Mouse (Mus musculus) embryonic facial prominence, embryonic 14.5 days (tissue): ENCODE measurements around the gene Hnrnpul2. TPM values are rescaled to one million over a fixed set of nuclear protein-coding genes. Genes with fewer than 3 reads are reported as not detected.

Experiments used
- ATAC-seq: fragments of 200-750 bp; cut with Nextera tagmentation; 2 replicates; pipeline ENCODE4 v1.8.0; 2017; ENCODE audit warnings: low read depth, moderate number of reproducible peaks, moderate TSS enrichment
- DNase-seq: peaks from one replicate; pipeline ENCODE4 v3.0.0-alpha.2; 2015; ENCODE audit warnings: low spot score
- H3K27ac ChIP-seq: fragments of 300-500 bp; sonication (generic); replicated peaks from 2 replicates; pipeline ENCODE4 v1.5.1; 2014; ENCODE audit warnings: low read depth, mild to moderate bottlenecking, low read length, moderate library complexity
- H3K27me3 ChIP-seq: fragments of 300-500 bp; sonication (generic); replicated peaks from 2 replicates; pipeline ENCODE4 v1.6.1; 2014; ENCODE audit warnings: low read length; ENCODE audit not compliant: control insufficient read depth, insufficient read depth
- H3K36me3 ChIP-seq: fragments of 300-500 bp; sonication (generic); 2 replicates; pipeline ENCODE4 v1.6.1; 2014; ENCODE audit warnings: low read length, mixed read lengths; ENCODE audit not compliant: control insufficient read depth, insufficient read depth
- H3K4me1 ChIP-seq: fragments of 300-500 bp; sonication (generic); 2 replicates; pipeline ENCODE4 v1.6.1; 2014; ENCODE audit warnings: antibody characterized with exemption, low read length; ENCODE audit not compliant: control insufficient read depth, insufficient read depth
- H3K4me2 ChIP-seq: fragments of 300-500 bp; sonication (generic); 2 replicates; pipeline ENCODE4 v1.6.1; 2014; ENCODE audit warnings: low read depth, mild to moderate bottlenecking, low read length, moderate library complexity, mixed read lengths
- H3K4me3 ChIP-seq: fragments of 300-500 bp; sonication (generic); 2 replicates; pipeline ENCODE4 v1.5.1; 2014; ENCODE audit warnings: low read depth, mild to moderate bottlenecking, low read length
- H3K9ac ChIP-seq: fragments of 300-500 bp; sonication (generic); 2 replicates; pipeline ENCODE4 v1.6.1; 2014; ENCODE audit warnings: low read depth, mild to moderate bottlenecking, low read length, moderate library complexity, mixed read lengths
- H3K9me3 ChIP-seq: fragments of 300-500 bp; sonication (generic); 2 replicates; pipeline ENCODE4 v1.6.1; 2016; ENCODE audit warnings: low read length; ENCODE audit not compliant: control insufficient read depth
- WGBS: fragments of 180-500 bp; shearing (Covaris S2); extraction: QIAGEN DNeasy Blood & Tissue Kit; methylation state at CpG from one replicate; pipeline ENCODE4 v1.1.7; 2014; 5-methylcytosine and 5-hydroxymethylcytosine counted together
- polyA plus RNA-seq: library from polyadenylated mRNA; unstranded; fragments of >200 nt; fragmentation: Nextera tagmentation; extraction: Ambion mirVana; gene quantifications from 2 replicates; pipeline ENCODE4 v1.2.1, GENCODE M21; 2014

Hnrnpul2 gene
- polyA plus RNA-seq, 1 experiment from 2014 or later, result 9.2 TPM

GRCm38 (mm10) chr19:8872266-8872840 lies 52.5 kb downstream of the Hnrnpul2 start:
- Histone ChIP-seq H3K9me3 (no peaks in the 10 kb centered on the region), H3K27ac (peak overlapping the region; percentile 74; the same call in 1 of the 2 replicates), H3K36me3 (peaks cover 38% of the 10 kb centered on the region), H3K9ac (peak overlapping the region; percentile 96), H3K27me3 (no peaks in the 10 kb centered on the region), H3K4me1 (peaks cover 4% of the 10 kb centered on the region; the same call in 1 of the 2 replicates), H3K4me2 (peak overlapping the region; percentile 90), H3K4me3 (peak overlapping the region; percentile 78)
- WGBS, result 71% methylated on average over 10 of the region's 10 CpGs
- ATAC-seq (no peak), DNase-seq (no peak)

GRCm38 (mm10) chr19:8875031-8875430 lies 55.2 kb downstream of the Hnrnpul2 start:
- H3K27ac ChIP-seq, result no peak overlapping the region
- peaks cover 11% of the 10 kb centered on the region; the same call in 1 of the 2 replicates for H3K4me1 ChIP-seq
- H3K4me3 ChIP-seq, result no peak overlapping the region
- H3K27me3 ChIP-seq, result no peaks in the 10 kb centered on the region
- H3K4me2 ChIP-seq, result no peak overlapping the region
- 95% methylated on average over 7 of the region's 7 CpGs for WGBS
- no peak overlapping the region for H3K9ac ChIP-seq
- peaks cover 38% of the 10 kb centered on the region for H3K36me3 ChIP-seq
- no peaks in the 10 kb centered on the region for H3K9me3 ChIP-seq
- DNase-seq (no peak), ATAC-seq (no peak)

- Histone ChIP-seq H3K4me2 (peak within 1 kb of the TSS; percentile 77), H3K4me1 (peaks cover 7% of the 10 kb centered on the region; the same call in 1 of the 2 replicates), H3K27me3 (no peaks in the 10 kb centered on the region), H3K9me3 (no peaks in the 10 kb centered on the region), H3K27ac (peak within 1 kb of the TSS; percentile 67), H3K9ac (peak within 1 kb of the TSS; percentile 74), H3K4me3 (peak within 1 kb of the TSS; percentile 60), H3K36me3 (peaks cover 16% of the 10 kb centered on the region)
- DNase-seq (peak; percentile 96), ATAC-seq (peak; percentile 98)
- under 1% methylated on average over 42 of the region's 42 CpGs for WGBS
These were observed 60.7 kb downstream of the Hnrnpul2 start, which contains the start of gene Uqcc3 for GRCm38 (mm10) chr19:8880311-8881033. Gene Uqcc3, minus strand, starts transcription at chr19:8880923.

- Histone ChIP-seq H3K9ac (peak overlapping the region; percentile 74), H3K27ac (no peak overlapping the region), H3K36me3 (peaks cover 11% of the 10 kb centered on the region), H3K4me2 (peak overlapping the region; percentile 77), H3K9me3 (no peaks in the 10 kb centered on the region), H3K4me1 (peaks cover 7% of the 10 kb centered on the region; the same call in 1 of the 2 replicates), H3K4me3 (peak overlapping the region; percentile 60), H3K27me3 (no peaks in the 10 kb centered on the region)
- ATAC-seq, result peak; percentile 12; the same call in 1 of the 2 replicates
- DNase-seq, result no peak
- WGBS, result 8% methylated on average over 3 of the region's 3 CpGs
These were observed 61.2 kb downstream of the Hnrnpul2 start for GRCm38 (mm10) chr19:8881034-8881392.

- Histone ChIP-seq H3K9me3 (no peaks in the 10 kb centered on the region), H3K4me1 (peaks cover 14% of the 10 kb centered on the region), H3K9ac (no peak within 1 kb of the TSS), H3K27ac (no peak within 1 kb of the TSS), H3K27me3 (no peaks in the 10 kb centered on the region), H3K36me3 (no peaks in the 10 kb centered on the region), H3K4me2 (no peak within 1 kb of the TSS), H3K4me3 (no peak within 1 kb of the TSS)
- ATAC-seq, result no peak
- DNase-seq, result no peak
- WGBS, result 75% methylated on average over 3 of the region's 3 CpGs
These were observed 63.8 kb downstream of the Hnrnpul2 start, which contains the start of the genes Lbhd1 and Gm49403 for GRCm38 (mm10) chr19:8883616-8884015. Gene Lbhd1, plus strand, starts transcription at chr19:8883732. Gene Gm49403, plus strand, starts transcription at chr19:8883930.

Other genes starting within 250 kb of the Hnrnpul2 start
- gene Slc22a8, start 228.8 kb upstream of the Hnrnpul2 start, polyA plus RNA-seq, result 0.59 and 1.3 TPM in 2 replicates
- 0.67 and 1.1 TPM in 2 replicates for gene Slc22a6, start 202.0 kb upstream of the Hnrnpul2 start, polyA plus RNA-seq
- gene Chrm1, start 156.2 kb upstream of the Hnrnpul2 start, polyA plus RNA-seq, result 0.35 and 0.45 TPM in 2 replicates
- gene Slc3a2, start 96.6 kb upstream of the Hnrnpul2 start, polyA plus RNA-seq, result 100 and 107 TPM in 2 replicates
- gene Wdr74, start 84.2 kb upstream of the Hnrnpul2 start, polyA plus RNA-seq, result 76.6 and 80.1 TPM in 2 replicates
- 0.85 and 1.9 TPM in 2 replicates for gene 1700092M07Rik, start 79.3 kb upstream of the Hnrnpul2 start, polyA plus RNA-seq
- gene Stx5a, start 78.6 kb upstream of the Hnrnpul2 start, polyA plus RNA-seq, result 140 and 142 TPM in 2 replicates
- gene Nxf1, start 62.9 kb upstream of the Hnrnpul2 start, polyA plus RNA-seq, result 152 and 171 TPM in 2 replicates
- 173 and 194 TPM in 2 replicates for gene Tmem223, start 49.0 kb upstream of the Hnrnpul2 start, polyA plus RNA-seq
- 74.9 and 90.3 TPM in 2 replicates for gene Tmem179b, start 45.5 kb upstream of the Hnrnpul2 start, polyA plus RNA-seq
- 16.5 and 18.1 TPM in 2 replicates for gene Taf6l, start 33.6 kb upstream of the Hnrnpul2 start, polyA plus RNA-seq
- gene Polr2g, start 21.4 kb upstream of the Hnrnpul2 start, polyA plus RNA-seq, result 151 and 157 TPM in 2 replicates
- 5.2 and 5.5 TPM in 2 replicates for gene Zbtb3, start 17.5 kb upstream of the Hnrnpul2 start, polyA plus RNA-seq
- 38.4 and 40.8 TPM in 2 replicates for gene Ttc9c, start 677 bp upstream of the Hnrnpul2 start, polyA plus RNA-seq
- not detected in 2 replicates for gene AC129217.1, start 9.8 kb downstream of the Hnrnpul2 start, polyA plus RNA-seq
- 44.9 and 47.3 TPM in 2 replicates for gene Bscl2, start 17.5 kb downstream of the Hnrnpul2 start, polyA plus RNA-seq
- 22.2 and 24.6 TPM in 2 replicates for gene Gng3, start 19.2 kb downstream of the Hnrnpul2 start, polyA plus RNA-seq
- 1.6 and 2.4 TPM in 2 replicates for gene Lrrn4cl, start 30.8 kb downstream of the Hnrnpul2 start, polyA plus RNA-seq
- gene Ubxn1, start 51.5 kb downstream of the Hnrnpul2 start, polyA plus RNA-seq, result 144 and 149 TPM in 2 replicates
- 53.8 and 57.5 TPM in 2 replicates for gene Uqcc3, start 60.9 kb downstream of the Hnrnpul2 start, polyA plus RNA-seq
- gene Lbhd1, start 63.7 kb downstream of the Hnrnpul2 start, polyA plus RNA-seq, result 60.2 and 68.8 TPM in 2 replicates
- gene Gm49403, start 63.9 kb downstream of the Hnrnpul2 start, polyA plus RNA-seq, result not detected in 2 replicates
- gene 1810009A15Rik, start 68.8 kb downstream of the Hnrnpul2 start, polyA plus RNA-seq, result 77.4 and 86.6 TPM in 2 replicates
- not detected in 2 replicates for gene Gm49416, start 68.9 kb downstream of the Hnrnpul2 start, polyA plus RNA-seq
- gene Ints5, start 73.0 kb downstream of the Hnrnpul2 start, polyA plus RNA-seq, result 34.8 and 35.1 TPM in 2 replicates
- 99.2 and 103 TPM in 2 replicates for gene Ganab, start 78.1 kb downstream of the Hnrnpul2 start, polyA plus RNA-seq
- gene B3gat3, start 100.4 kb downstream of the Hnrnpul2 start, polyA plus RNA-seq, result 42.3 and 42.4 TPM in 2 replicates
- 2.2 and 2.5 TPM in 2 replicates for gene Rom1, start 109.3 kb downstream of the Hnrnpul2 start, polyA plus RNA-seq
- gene Eml3, start 109.5 kb downstream of the Hnrnpul2 start, polyA plus RNA-seq, result 18.2 and 20.4 TPM in 2 replicates
- gene Mta2, start 121.9 kb downstream of the Hnrnpul2 start, polyA plus RNA-seq, result 39.7 and 43.6 TPM in 2 replicates
- gene Tut1, start 133.8 kb downstream of the Hnrnpul2 start, polyA plus RNA-seq, result 24.7 and 27.8 TPM in 2 replicates
- 469 and 503 TPM in 2 replicates for gene Eef1g, start 147.0 kb downstream of the Hnrnpul2 start, polyA plus RNA-seq
- 44.8 and 57.6 TPM in 2 replicates for gene Ahnak, start 169.3 kb downstream of the Hnrnpul2 start, polyA plus RNA-seq